Mouse (Mus musculus): ENCODE measurements at regions not wholly inside any gene's neighbourhood (a gene's known extent, or its start where the extent isn't known, plus 50 kb on each side); places are given as distances from the start of the nearest gene placed in this dataset.

- DNase-seq (ENCODE audit: low spot score), result no peak
- H3K27me3 ChIP-seq (ENCODE audit: insufficient read depth, low read length), result peaks cover 62% of the 10 kb centered on the region
- H3K4me2 ChIP-seq (ENCODE audit: low read length), result no peak overlapping the region
- no peak for ATAC-seq (replicated peaks; ENCODE audit: low FRiP score, low read depth)
- 6% methylated on average over 9 of the region's 9 CpGs for WGBS
- H3K36me3 ChIP-seq (ENCODE audit: insufficient read depth, low read length), result no peaks in the 10 kb centered on the region
- H3K9me3 ChIP-seq (replicated peaks; ENCODE audit: low read length), result peaks cover 3% of the 10 kb centered on the region; the same call in 1 of the 2 replicates
- H3K4me1 ChIP-seq (replicated peaks; ENCODE audit: insufficient read depth, low read length), result peaks cover 8% of the 10 kb centered on the region
- TF ChIP-seq CTCF (IDR thresholded peaks at IDR 0.05; ENCODE audit: low read depth), result no peak
- H3K27ac ChIP-seq, result no peak overlapping the region
- H3K9ac ChIP-seq (ENCODE audit: low read depth, low read length), result no peak overlapping the region
- no peak overlapping the region for H3K4me3 ChIP-seq (replicated peaks; ENCODE audit: low read depth, low read length)
Observed at GRCm38 (mm10) chr2:172733403-172733995, 184.1 kb downstream of the Tfap2c start.

- H3K4me2 ChIP-seq (ENCODE audit: low read length), result no peak overlapping the region
- ATAC-seq (replicated peaks; ENCODE audit: low FRiP score, low read depth) (no peak), DNase-seq (ENCODE audit: low spot score) (no peak)
- peaks cover 5% of the 10 kb centered on the region; the same call in 1 of the 2 replicates for H3K4me1 ChIP-seq (replicated peaks; ENCODE audit: insufficient read depth, low read length)
- H3K4me3 ChIP-seq (replicated peaks; ENCODE audit: low read depth, low read length), result no peak overlapping the region
- no peak overlapping the region for H3K27ac ChIP-seq
- 15% methylated on average over 6 of the region's 6 CpGs for WGBS
- no peak overlapping the region for H3K9ac ChIP-seq (ENCODE audit: low read depth, low read length)
- H3K9me3 ChIP-seq (replicated peaks; ENCODE audit: low read length), result no peaks in the 10 kb centered on the region
- peaks cover 51% of the 10 kb centered on the region for H3K27me3 ChIP-seq (ENCODE audit: insufficient read depth, low read length)
- H3K36me3 ChIP-seq (ENCODE audit: insufficient read depth, low read length), result no peaks in the 10 kb centered on the region
- TF ChIP-seq CTCF (IDR thresholded peaks at IDR 0.05; ENCODE audit: low read depth), result no peak
Observed at GRCm38 (mm10) chr2:172735621-172736020, 186.2 kb downstream of the Tfap2c start.

GRCm38 (mm10) chr2:172739041-172739491 is 189.7 kb downstream of the Tfap2c start:
- H3K4me3 ChIP-seq (replicated peaks; ENCODE audit: low read depth, low read length), result no peak overlapping the region
- DNase-seq (ENCODE audit: low spot score), result no peak
- H3K9me3 ChIP-seq (replicated peaks; ENCODE audit: low read length), result no peaks in the 10 kb centered on the region
- H3K27me3 ChIP-seq (ENCODE audit: insufficient read depth, low read length), result peaks cover 24% of the 10 kb centered on the region
- H3K4me2 ChIP-seq (ENCODE audit: low read length), result peak overlapping the region; percentile 4; the same call in 1 of the 2 replicates
- H3K36me3 ChIP-seq (ENCODE audit: insufficient read depth, low read length), result no peaks in the 10 kb centered on the region
- WGBS, result 10% methylated on average over 11 of the region's 11 CpGs
- H3K27ac ChIP-seq, result no peak overlapping the region
- H3K9ac ChIP-seq (ENCODE audit: low read depth, low read length), result no peak overlapping the region
- H3K4me1 ChIP-seq (replicated peaks; ENCODE audit: insufficient read depth, low read length), result no peaks in the 10 kb centered on the region
- TF ChIP-seq CTCF (IDR thresholded peaks at IDR 0.05; ENCODE audit: low read depth), result no peak
- peak; percentile 63; the same call in 1 of the 2 replicates for ATAC-seq (replicated peaks; ENCODE audit: low FRiP score, low read depth)

- Histone ChIP-seq H3K36me3 (ENCODE audit: insufficient read depth, low read length) (no peaks in the 10 kb centered on the region), H3K4me2 (ENCODE audit: low read length) (no peak overlapping the region), H3K4me3 (replicated peaks; ENCODE audit: low read depth, low read length) (no peak overlapping the region), H3K27ac (no peak overlapping the region), H3K9me3 (replicated peaks; ENCODE audit: low read length) (no peaks in the 10 kb centered on the region), H3K27me3 (ENCODE audit: insufficient read depth, low read length) (peaks cover 20% of the 10 kb centered on the region), H3K9ac (ENCODE audit: low read depth, low read length) (no peak overlapping the region), H3K4me1 (replicated peaks; ENCODE audit: insufficient read depth, low read length) (no peaks in the 10 kb centered on the region)
- ATAC-seq (replicated peaks; ENCODE audit: low FRiP score, low read depth) (no peak), DNase-seq (ENCODE audit: low spot score) (no peak)
- 11% methylated on average over 19 of the region's 19 CpGs for WGBS
- no peak for TF ChIP-seq CTCF (IDR thresholded peaks at IDR 0.05; ENCODE audit: low read depth)
Observed at GRCm38 (mm10) chr2:172739529-172739928, 190.1 kb downstream of the Tfap2c start.

GRCm38 (mm10) chr2:172751364-172751763 is 188.8 kb downstream of the Bmp7 start:
- no peak for TF ChIP-seq CTCF (IDR thresholded peaks at IDR 0.05; ENCODE audit: low read depth)
- DNase-seq (ENCODE audit: low spot score) (no peak), ATAC-seq (replicated peaks; ENCODE audit: low FRiP score, low read depth) (no peak)
- H3K9ac ChIP-seq (ENCODE audit: low read depth, low read length), result no peak overlapping the region
- H3K27me3 ChIP-seq (ENCODE audit: insufficient read depth, low read length), result 0 out of 2 replicates have a peak, but pooled peaks cover 3% of the 10 kb centered on the region
- no peak overlapping the region for H3K4me3 ChIP-seq (replicated peaks; ENCODE audit: low read depth, low read length)
- H3K27ac ChIP-seq, result no peak overlapping the region
- WGBS, result 74% methylated on average over 11 of the region's 11 CpGs
- H3K9me3 ChIP-seq (replicated peaks; ENCODE audit: low read length), result no peaks in the 10 kb centered on the region
- no peaks in the 10 kb centered on the region for H3K4me1 ChIP-seq (replicated peaks; ENCODE audit: insufficient read depth, low read length)
- no peak overlapping the region for H3K4me2 ChIP-seq (ENCODE audit: low read length)
- H3K36me3 ChIP-seq (ENCODE audit: insufficient read depth, low read length), result no peaks in the 10 kb centered on the region

GRCm38 (mm10) chr2:172755686-172756471 is 184.2 kb downstream of the Bmp7 start:
- Histone ChIP-seq H3K4me3 (replicated peaks; ENCODE audit: low read depth, low read length) (no peak overlapping the region), H3K36me3 (ENCODE audit: insufficient read depth, low read length) (no peaks in the 10 kb centered on the region), H3K27ac (no peak overlapping the region), H3K4me2 (ENCODE audit: low read length) (no peak overlapping the region), H3K9me3 (replicated peaks; ENCODE audit: low read length) (no peaks in the 10 kb centered on the region), H3K9ac (ENCODE audit: low read depth, low read length) (no peak overlapping the region), H3K4me1 (replicated peaks; ENCODE audit: insufficient read depth, low read length) (no peaks in the 10 kb centered on the region), H3K27me3 (ENCODE audit: insufficient read depth, low read length) (peaks cover 12% of the 10 kb centered on the region)
- TF ChIP-seq CTCF (IDR thresholded peaks at IDR 0.05; ENCODE audit: low read depth), result no peak
- no peak for DNase-seq (ENCODE audit: low spot score)
- no peak for ATAC-seq (replicated peaks; ENCODE audit: low FRiP score, low read depth)
- WGBS, result 57% methylated on average over 15 of the region's 15 CpGs

Measured in kidney, postnatal 0 days (tissue).